Mouse (Mus musculus): ENCODE measurements around the gene Cacul1. TPM values are rescaled to one million over a fixed set of nuclear protein-coding genes. Genes with fewer than 3 reads are reported as not detected.
"Not testable (repeated sequence)": the region's sequence is repeated elsewhere in the genome, so short reads cannot be mapped to it uniquely, and the experiment has no call there.

Cacul1 gene
- 84.8 and 94.2 TPM in 2 replicates for polyA plus RNA-seq (2012; rRNA removed)

- Histone ChIP-seq H3K4me3 (ENCODE audit: control insufficient read depth, low read depth, low read length) (peak within 1 kb of the TSS; percentile 93), H3K27ac (ENCODE audit: control insufficient read depth, insufficient read depth, low read depth, low read length) (peak within 1 kb of the TSS; percentile 95), H3K36me3 (ENCODE audit: control insufficient read depth, insufficient read depth, low read length) (no peaks in the 10 kb centered on the region), H3K4me1 (ENCODE audit: control insufficient read depth, insufficient read depth, low read length) (peaks cover 2% of the 10 kb centered on the region; the same call in 1 of the 2 replicates), H3K27me3 (ENCODE audit: control insufficient read depth, insufficient read depth, low read length) (no peaks in the 10 kb centered on the region)
- peak; percentile 79; the same call in 1 of the 2 replicates for TF ChIP-seq POLR2A (IDR thresholded peaks at IDR 0.05; ENCODE audit: control insufficient read depth, low read depth, low read length)
- TF ChIP-seq CTCF (IDR thresholded peaks at IDR 0.05; ENCODE audit: control insufficient read depth, insufficient read depth, insufficient replicate concordance, low read depth, low read length) = no peak
These were observed at the start of gene Cacul1 for GRCm38 (mm10) chr19:60580582-60581339. TSS of gene Cacul1 (minus strand) at chr19:60581025.

- TF ChIP-seq POLR2A (IDR thresholded peaks at IDR 0.05; ENCODE audit: control insufficient read depth, low read depth, low read length) (no peak), CTCF (IDR thresholded peaks at IDR 0.05; ENCODE audit: control insufficient read depth, insufficient read depth, insufficient replicate concordance, low read depth, low read length) (no peak)
- Histone ChIP-seq H3K27ac (ENCODE audit: control insufficient read depth, insufficient read depth, low read depth, low read length) (no peak overlapping the region), H3K27me3 (ENCODE audit: control insufficient read depth, insufficient read depth, low read length) (no peaks in the 10 kb centered on the region), H3K4me1 (ENCODE audit: control insufficient read depth, insufficient read depth, low read length) (no peaks in the 10 kb centered on the region), H3K4me3 (ENCODE audit: control insufficient read depth, low read depth, low read length) (no peak overlapping the region), H3K36me3 (ENCODE audit: control insufficient read depth, insufficient read depth, low read length) (no peaks in the 10 kb centered on the region)
These were observed 38.6 kb upstream of the Cacul1 start for GRCm38 (mm10) chr19:60619420-60619819.

DNA sequence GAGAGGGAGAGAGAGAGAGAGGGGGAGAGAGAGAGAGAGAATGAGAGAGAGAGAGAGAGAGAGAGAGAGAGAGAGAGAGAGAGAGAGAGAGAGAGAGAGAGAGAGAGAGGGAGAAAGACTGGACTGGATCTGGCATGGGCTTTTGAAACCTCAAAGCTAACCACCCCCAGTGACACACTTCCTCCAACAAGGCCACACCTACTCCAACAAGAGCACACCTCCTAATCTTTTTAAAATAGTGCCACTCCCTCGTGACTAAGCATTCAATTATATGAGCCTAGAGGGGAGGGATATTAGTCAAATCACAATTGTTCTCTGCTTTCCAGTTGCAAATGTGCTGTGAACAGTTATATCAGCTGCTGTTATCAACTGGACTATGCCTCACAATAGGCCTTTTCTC, 36.2 kb upstream of the Cacul1 start:
- no peak for TF ChIP-seq POLR2A (IDR thresholded peaks at IDR 0.05; ENCODE audit: control insufficient read depth, low read depth, low read length)
- no peak for TF ChIP-seq CTCF (IDR thresholded peaks at IDR 0.05; ENCODE audit: control insufficient read depth, insufficient read depth, insufficient replicate concordance, low read depth, low read length)
- no peak overlapping the region for H3K27ac ChIP-seq (ENCODE audit: control insufficient read depth, insufficient read depth, low read depth, low read length)
- H3K4me3 ChIP-seq (ENCODE audit: control insufficient read depth, low read depth, low read length) = no peak overlapping the region
- no peaks in the 10 kb centered on the region for H3K36me3 ChIP-seq (ENCODE audit: control insufficient read depth, insufficient read depth, low read length)
- H3K27me3 ChIP-seq (ENCODE audit: control insufficient read depth, insufficient read depth, low read length) = no peaks in the 10 kb centered on the region
- no peaks in the 10 kb centered on the region for H3K4me1 ChIP-seq (ENCODE audit: control insufficient read depth, insufficient read depth, low read length)

DNA sequence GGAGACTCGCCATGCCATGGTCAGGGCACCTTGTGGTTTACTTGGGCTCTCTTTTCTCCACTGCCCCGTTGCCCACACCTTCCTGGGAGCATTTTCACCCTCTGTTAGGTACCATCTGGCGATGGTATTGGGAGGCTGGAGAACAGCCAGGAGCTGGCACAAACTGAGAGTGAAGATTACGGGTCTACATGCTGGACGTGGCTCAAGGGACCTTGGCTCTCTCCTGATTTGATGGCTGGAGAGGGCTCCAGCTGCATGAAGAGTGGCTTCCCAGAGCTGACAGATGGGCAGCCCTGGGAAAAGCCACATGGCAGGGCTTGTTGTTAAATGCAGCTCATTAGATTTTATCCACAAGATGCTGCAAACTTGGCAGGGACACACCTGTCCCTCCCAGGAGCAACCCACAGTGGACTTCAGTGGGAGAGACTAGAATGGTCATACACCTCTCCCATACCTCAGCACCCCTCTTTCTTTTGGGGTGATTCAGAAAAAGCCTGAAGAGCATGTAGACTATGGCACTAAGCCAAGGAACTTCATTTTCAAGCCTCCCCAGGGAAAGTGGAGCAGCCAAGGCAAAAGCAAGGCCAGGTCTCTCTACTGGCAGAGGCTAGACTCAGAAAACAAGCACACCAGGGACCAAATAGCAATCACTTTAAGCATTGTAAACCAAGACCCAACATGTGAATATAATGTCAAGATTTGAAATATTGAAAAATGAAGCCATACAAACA, 34.8 kb upstream of the Cacul1 start:
- no peak overlapping the region for H3K4me3 ChIP-seq (ENCODE audit: control insufficient read depth, low read depth, low read length)
- H3K4me1 ChIP-seq (ENCODE audit: control insufficient read depth, insufficient read depth, low read length) = peaks cover 4% of the 10 kb centered on the region
- H3K36me3 ChIP-seq (ENCODE audit: control insufficient read depth, insufficient read depth, low read length) = no peaks in the 10 kb centered on the region
- TF ChIP-seq POLR2A (IDR thresholded peaks at IDR 0.05; ENCODE audit: control insufficient read depth, low read depth, low read length) (no peak), CTCF (IDR thresholded peaks at IDR 0.05; ENCODE audit: control insufficient read depth, insufficient read depth, insufficient replicate concordance, low read depth, low read length) (no peak)
- no peaks in the 10 kb centered on the region for H3K27me3 ChIP-seq (ENCODE audit: control insufficient read depth, insufficient read depth, low read length)
- no peak overlapping the region for H3K27ac ChIP-seq (ENCODE audit: control insufficient read depth, insufficient read depth, low read depth, low read length)

- H3K4me3 ChIP-seq (ENCODE audit: control insufficient read depth, low read depth, low read length) = peak overlapping the region; percentile 84
- no peaks in the 10 kb centered on the region for H3K27me3 ChIP-seq (ENCODE audit: control insufficient read depth, insufficient read depth, low read length)
- TF ChIP-seq POLR2A (IDR thresholded peaks at IDR 0.05; ENCODE audit: control insufficient read depth, low read depth, low read length) = no peak
- TF ChIP-seq CTCF (IDR thresholded peaks at IDR 0.05; ENCODE audit: control insufficient read depth, insufficient read depth, insufficient replicate concordance, low read depth, low read length) = peak; percentile 27; the same call in 1 of the 2 replicates
- no peaks in the 10 kb centered on the region for H3K36me3 ChIP-seq (ENCODE audit: control insufficient read depth, insufficient read depth, low read length)
- no peak overlapping the region for H3K27ac ChIP-seq (ENCODE audit: control insufficient read depth, insufficient read depth, low read depth, low read length)
- peaks cover 4% of the 10 kb centered on the region for H3K4me1 ChIP-seq (ENCODE audit: control insufficient read depth, insufficient read depth, low read length)
These were observed 30.8 kb upstream of the Cacul1 start for GRCm38 (mm10) chr19:60611525-60612215.

GRCm38 (mm10) chr19:60608766-60609165, 27.9 kb upstream of the Cacul1 start:
- no peak overlapping the region for H3K27ac ChIP-seq (ENCODE audit: control insufficient read depth, insufficient read depth, low read depth, low read length)
- H3K4me3 ChIP-seq (ENCODE audit: control insufficient read depth, low read depth, low read length) = no peak overlapping the region
- H3K4me1 ChIP-seq (ENCODE audit: control insufficient read depth, insufficient read depth, low read length) = peaks cover 4% of the 10 kb centered on the region
- TF ChIP-seq POLR2A (IDR thresholded peaks at IDR 0.05; ENCODE audit: control insufficient read depth, low read depth, low read length) (no peak), CTCF (IDR thresholded peaks at IDR 0.05; ENCODE audit: control insufficient read depth, insufficient read depth, insufficient replicate concordance, low read depth, low read length) (peak; percentile 36; the same call in 1 of the 2 replicates)
- no peaks in the 10 kb centered on the region for H3K36me3 ChIP-seq (ENCODE audit: control insufficient read depth, insufficient read depth, low read length)
- no peaks in the 10 kb centered on the region for H3K27me3 ChIP-seq (ENCODE audit: control insufficient read depth, insufficient read depth, low read length)

- no peaks in the 10 kb centered on the region for H3K4me1 ChIP-seq (ENCODE audit: control insufficient read depth, insufficient read depth, low read length)
- no peaks in the 10 kb centered on the region for H3K36me3 ChIP-seq (ENCODE audit: control insufficient read depth, insufficient read depth, low read length)
- no peaks in the 10 kb centered on the region for H3K27me3 ChIP-seq (ENCODE audit: control insufficient read depth, insufficient read depth, low read length)
- no peak overlapping the region for H3K27ac ChIP-seq (ENCODE audit: control insufficient read depth, insufficient read depth, low read depth, low read length)
- no peak for TF ChIP-seq POLR2A (IDR thresholded peaks at IDR 0.05; ENCODE audit: control insufficient read depth, low read depth, low read length)
- no peak for TF ChIP-seq CTCF (IDR thresholded peaks at IDR 0.05; ENCODE audit: control insufficient read depth, insufficient read depth, insufficient replicate concordance, low read depth, low read length)
- no peak overlapping the region for H3K4me3 ChIP-seq (ENCODE audit: control insufficient read depth, low read depth, low read length)
These were observed 22.8 kb upstream of the Cacul1 start for GRCm38 (mm10) chr19:60603586-60603985.

GRCm38 (mm10) chr19:60602066-60602465, 21.2 kb upstream of the Cacul1 start:
- H3K4me3 ChIP-seq (ENCODE audit: control insufficient read depth, low read depth, low read length); H3K4me1 ChIP-seq (ENCODE audit: control insufficient read depth, insufficient read depth, low read length); H3K36me3 ChIP-seq (ENCODE audit: control insufficient read depth, insufficient read depth, low read length); H3K27me3 ChIP-seq (ENCODE audit: control insufficient read depth, insufficient read depth, low read length); H3K27ac ChIP-seq (ENCODE audit: control insufficient read depth, insufficient read depth, low read depth, low read length): not testable (repeated sequence)

All from testis, adult 2 months (tissue).